Mouse (Mus musculus): ENCODE measurements around the gene Apol11a. TPM values are rescaled to one million over a fixed set of nuclear protein-coding genes. Genes with fewer than 3 reads are reported as not detected.
"Not testable (repeated sequence)": the region's sequence is repeated elsewhere in the genome, so short reads cannot be mapped to it uniquely, and the experiment has no call there.

The Apol11a gene
- polyA plus RNA-seq, 1 experiment from 2014 or later, result not detected

- ATAC-seq (ENCODE audit: insufficient number of reproducible peaks, insufficient read depth, low FRiP score, low read depth); H3K27me3 ChIP-seq (ENCODE audit: control insufficient read depth, insufficient read depth, low read length); H3K27ac ChIP-seq (replicated peaks in 1 of 2; ENCODE audit: control insufficient read depth in 1 of 2, insufficient read depth in 1 of 2, low read depth in 2 of 2, low read length in 2 of 2); H3K9me3 ChIP-seq (ENCODE audit: control insufficient read depth, low read length); H3K4me2 ChIP-seq (ENCODE audit: low read length); H3K36me3 ChIP-seq (ENCODE audit: control insufficient read depth, insufficient read depth, low read length); H3K4me3 ChIP-seq (ENCODE audit: control insufficient read depth in 1 of 2, insufficient read depth in 1 of 2, low read depth in 1 of 2, low read length in 2 of 2); H3K4me1 ChIP-seq (ENCODE audit: control insufficient read depth in 2 of 2, insufficient read depth in 2 of 2, low read length in 2 of 2); H3K9ac ChIP-seq (ENCODE audit: low read length): not testable (repeated sequence)
- 13% methylated on average over 6 of the region's 6 CpGs for WGBS
Observed at GRCm38 (mm10) chr15:77523186-77523843, 15.2 kb downstream of the Apol11a start.

- H3K9ac ChIP-seq (ENCODE audit: low read length), result no peak within 1 kb of the TSS
- no peak within 1 kb of the TSS for H3K27ac ChIP-seq (replicated peaks in 1 of 2; ENCODE audit: control insufficient read depth in 1 of 2, insufficient read depth in 1 of 2, low read depth in 2 of 2, low read length in 2 of 2)
- H3K4me2 ChIP-seq (ENCODE audit: low read length), result no peak within 1 kb of the TSS
- H3K4me1 ChIP-seq (ENCODE audit: control insufficient read depth in 2 of 2, insufficient read depth in 2 of 2, low read length in 2 of 2), result no peaks in the 10 kb centered on the region
- no peaks in the 10 kb centered on the region for H3K36me3 ChIP-seq (ENCODE audit: control insufficient read depth, insufficient read depth, low read length)
- H3K27me3 ChIP-seq (ENCODE audit: control insufficient read depth, insufficient read depth, low read length), result no peaks in the 10 kb centered on the region
- ATAC-seq (ENCODE audit: insufficient number of reproducible peaks, insufficient read depth, low FRiP score, low read depth), result no peak
- no peaks in the 10 kb centered on the region for H3K9me3 ChIP-seq (ENCODE audit: control insufficient read depth, low read length)
- H3K4me3 ChIP-seq (ENCODE audit: control insufficient read depth in 1 of 2, insufficient read depth in 1 of 2, low read depth in 1 of 2, low read length in 2 of 2), result no peak within 1 kb of the TSS
Observed at GRCm38 (mm10) chr15:77533216-77533615, 25.1 kb downstream of the Apol11a start, which contains the start of gene Apol7c. Gene Apol7c, minus strand, starts transcription at chr15:77533316.

- H3K9ac ChIP-seq (ENCODE audit: low read length); H3K4me2 ChIP-seq (ENCODE audit: low read length); ATAC-seq (ENCODE audit: insufficient number of reproducible peaks, insufficient read depth, low FRiP score, low read depth); H3K36me3 ChIP-seq (ENCODE audit: control insufficient read depth, insufficient read depth, low read length); H3K4me3 ChIP-seq (ENCODE audit: control insufficient read depth in 1 of 2, insufficient read depth in 1 of 2, low read depth in 1 of 2, low read length in 2 of 2); H3K9me3 ChIP-seq (ENCODE audit: control insufficient read depth, low read length); H3K27ac ChIP-seq (replicated peaks in 1 of 2; ENCODE audit: control insufficient read depth in 1 of 2, insufficient read depth in 1 of 2, low read depth in 2 of 2, low read length in 2 of 2); H3K4me1 ChIP-seq (ENCODE audit: control insufficient read depth in 2 of 2, insufficient read depth in 2 of 2, low read length in 2 of 2); H3K27me3 ChIP-seq (ENCODE audit: control insufficient read depth, insufficient read depth, low read length): not testable (repeated sequence)
- WGBS, result 26% methylated on average over 1 of the region's 1 CpGs
Observed at GRCm38 (mm10) chr15:77539221-77539620, 31.1 kb downstream of the Apol11a start.

GRCm38 (mm10) chr15:77561792-77562191 is 53.7 kb downstream of the Apol11a start, which contains the start of gene 1700025B11Rik:
Gene 1700025B11Rik, minus strand, starts transcription at chr15:77561892.
- no peaks in the 10 kb centered on the region for H3K27me3 ChIP-seq (ENCODE audit: control insufficient read depth, insufficient read depth, low read length)
- no peak within 1 kb of the TSS for H3K4me2 ChIP-seq (ENCODE audit: low read length)

GRCm38 (mm10) chr15:77563219-77563618 is 55.1 kb downstream of the Apol11a start:
- no peaks in the 10 kb centered on the region for H3K4me1 ChIP-seq (ENCODE audit: control insufficient read depth in 2 of 2, insufficient read depth in 2 of 2, low read length in 2 of 2)
- no peaks in the 10 kb centered on the region for H3K27me3 ChIP-seq (ENCODE audit: control insufficient read depth, insufficient read depth, low read length)
- H3K36me3 ChIP-seq (ENCODE audit: control insufficient read depth, insufficient read depth, low read length), result no peaks in the 10 kb centered on the region
- H3K9me3 ChIP-seq (ENCODE audit: control insufficient read depth, low read length), result no peaks in the 10 kb centered on the region
- ATAC-seq (ENCODE audit: insufficient number of reproducible peaks, insufficient read depth, low FRiP score, low read depth), result no peak
- no peak overlapping the region for H3K9ac ChIP-seq (ENCODE audit: low read length)
- no peak overlapping the region for H3K27ac ChIP-seq (replicated peaks in 1 of 2; ENCODE audit: control insufficient read depth in 1 of 2, insufficient read depth in 1 of 2, low read depth in 2 of 2, low read length in 2 of 2)
- H3K4me2 ChIP-seq (ENCODE audit: low read length), result no peak overlapping the region
- no peak overlapping the region for H3K4me3 ChIP-seq (ENCODE audit: control insufficient read depth in 1 of 2, insufficient read depth in 1 of 2, low read depth in 1 of 2, low read length in 2 of 2)

More at GRCm38 (mm10) chr15:77561792-77562191, 53.7 kb downstream of the Apol11a start, which contains the start of gene 1700025B11Rik:
- Histone ChIP-seq H3K4me3 (ENCODE audit: control insufficient read depth in 1 of 2, insufficient read depth in 1 of 2, low read depth in 1 of 2, low read length in 2 of 2) (no peak within 1 kb of the TSS), H3K4me1 (ENCODE audit: control insufficient read depth in 2 of 2, insufficient read depth in 2 of 2, low read length in 2 of 2) (no peaks in the 10 kb centered on the region), H3K9ac (ENCODE audit: low read length) (no peak within 1 kb of the TSS), H3K36me3 (ENCODE audit: control insufficient read depth, insufficient read depth, low read length) (no peaks in the 10 kb centered on the region), H3K9me3 (ENCODE audit: control insufficient read depth, low read length) (no peaks in the 10 kb centered on the region), H3K27ac (replicated peaks in 1 of 2; ENCODE audit: control insufficient read depth in 1 of 2, insufficient read depth in 1 of 2, low read depth in 2 of 2, low read length in 2 of 2) (no peak within 1 kb of the TSS)
- no peak for ATAC-seq (ENCODE audit: insufficient number of reproducible peaks, insufficient read depth, low FRiP score, low read depth)

Other genes starting within 250 kb of the Apol11a start
- gene Rbfox2, start 201.3 kb upstream of the Apol11a start, polyA plus RNA-seq (2014; fragmentation: Nextera tagmentation; extraction: Ambion mirVana), result 84.3 and 89.1 TPM in 2 replicates
- 0.11 and 0.31 TPM in 2 replicates for gene Apol7a, start 109.2 kb upstream of the Apol11a start, polyA plus RNA-seq (2014; fragmentation: Nextera tagmentation; extraction: Ambion mirVana)
- 0.82 and 0.94 TPM in 2 replicates for gene Apol9a, start 97.1 kb upstream of the Apol11a start, polyA plus RNA-seq (2014; fragmentation: Nextera tagmentation; extraction: Ambion mirVana)
- gene Apol7b, start 60.8 kb upstream of the Apol11a start, polyA plus RNA-seq (2014; fragmentation: Nextera tagmentation; extraction: Ambion mirVana), result not detected in 2 replicates
- not detected in 2 replicates for gene Apol10a, start 31.2 kb upstream of the Apol11a start, polyA plus RNA-seq (2014; fragmentation: Nextera tagmentation; extraction: Ambion mirVana)
- not detected in 2 replicates for gene Apol7c, start 25.0 kb downstream of the Apol11a start, polyA plus RNA-seq (2014; fragmentation: Nextera tagmentation; extraction: Ambion mirVana)
- not detected in 2 replicates for gene 1700025B11Rik, start 53.6 kb downstream of the Apol11a start, polyA plus RNA-seq (2014; fragmentation: Nextera tagmentation; extraction: Ambion mirVana)
- gene Apol10b, start 87.9 kb downstream of the Apol11a start, polyA plus RNA-seq (2014; fragmentation: Nextera tagmentation; extraction: Ambion mirVana), result not detected in 2 replicates
- gene Gm36245, start 91.0 kb downstream of the Apol11a start, polyA plus RNA-seq (2014; fragmentation: Nextera tagmentation; extraction: Ambion mirVana), result not detected in 2 replicates
- gene Apol11b, start 135.0 kb downstream of the Apol11a start, polyA plus RNA-seq (2014; fragmentation: Nextera tagmentation; extraction: Ambion mirVana), result 0.16 and 0.27 TPM in 2 replicates
- 0.08 TPM in 1 of 2 replicates, not detected in the other for gene Apol7e, start 190.6 kb downstream of the Apol11a start, polyA plus RNA-seq (2014; fragmentation: Nextera tagmentation; extraction: Ambion mirVana)
- not detected in 2 replicates for gene Apol9b, start 220.8 kb downstream of the Apol11a start, polyA plus RNA-seq (2014; fragmentation: Nextera tagmentation; extraction: Ambion mirVana)
- gene Apol8, start 248.7 kb downstream of the Apol11a start, polyA plus RNA-seq (2014; fragmentation: Nextera tagmentation; extraction: Ambion mirVana), result not detected in 2 replicates